Mouse (Mus musculus) CH12.LX (cell line): ENCODE measurements around the gene Maml2. TPM values are rescaled to one million over a fixed set of nuclear protein-coding genes. Genes with fewer than 3 reads are reported as not detected.

Experiments
- DNase-seq: peaks from one replicate; pipeline ENCODE4 v3.0.0-alpha.2; 2013; ENCODE audit errors: extremely low read depth
- H3K27ac ChIP-seq: 2 replicates; pipeline ENCODE4 v1.5.1; 2012; ENCODE audit warnings: low read depth, mild to moderate bottlenecking, control low read depth, moderate library complexity; ENCODE audit not compliant: insufficient read depth
- H3K27me3 ChIP-seq: replicated peaks from 2 replicates; pipeline ENCODE3; 2012; ENCODE audit warnings: inconsistent platforms
- H3K36me3 ChIP-seq, 2 experiments: replicated peaks in 1 of 2; 2 replicates each; pipeline versions ENCODE3 to v1.6.1; 2012; ENCODE audit warnings: inconsistent platforms in 1 of 2, low read length in 1 of 2, mild to moderate bottlenecking in 1 of 2, mixed read lengths in 1 of 2, moderate library complexity in 1 of 2; ENCODE audit not compliant: control insufficient read depth in 1 of 2, insufficient read depth in 1 of 2
- H3K4me1 ChIP-seq, 2 experiments: 2 replicates each; pipeline ENCODE4 v1.6.1; 2012; ENCODE audit warnings: inconsistent platforms in 1 of 2, moderate library complexity in 1 of 2; ENCODE audit not compliant: insufficient read depth in 2 of 2, control insufficient read depth in 1 of 2
- H3K4me2 ChIP-seq: 2 replicates; pipeline ENCODE4 v1.6.1; 2012; ENCODE audit warnings: low read depth, mild to moderate bottlenecking, control low read depth; ENCODE audit not compliant: poor library complexity, insufficient read depth, severe bottlenecking
- H3K4me3 ChIP-seq, 3 experiments: fragments of 150-350 bp in 1 of 3; sonication (generic) in 1 of 3; replicated peaks in 1 of 3; 2 replicates each; pipeline versions ENCODE3 to v1.5.1; 2011 to 2012; ENCODE audit warnings: low read depth in 2 of 3, low read length in 2 of 3, mild to moderate bottlenecking in 2 of 3, moderate library complexity in 2 of 3, control low read depth in 1 of 3, improper control_type of control experiment in 1 of 3, inconsistent platforms in 1 of 3, mixed read lengths in 1 of 3; ENCODE audit not compliant: poor library complexity in 1 of 3
- H3K79me2 ChIP-seq: replicated peaks from 2 replicates; pipeline ENCODE4 v1.6.1; 2012; ENCODE audit warnings: mild to moderate bottlenecking, moderate library complexity; ENCODE audit not compliant: control insufficient read depth, poor library complexity, insufficient read depth, severe bottlenecking; ENCODE audit errors: extremely low read depth
- H3K9ac ChIP-seq: 2 replicates; pipeline ENCODE4 v1.6.1; 2012; ENCODE audit warnings: low read depth, mild to moderate bottlenecking, control low read depth, moderate library complexity; ENCODE audit not compliant: insufficient read depth
- H3K9me3 ChIP-seq: replicated peaks from 2 replicates; pipeline ENCODE3; 2012; ENCODE audit warnings: low read length, inconsistent platforms, mixed read lengths
- CHD1 ChIP-seq: IDR thresholded peaks from 2 replicates; pipeline ENCODE4 v1.6.1; 2012; ENCODE audit warnings: low read depth, low read length, improper control_type of control experiment, inconsistent platforms
- CHD2 ChIP-seq: IDR thresholded peaks from 2 replicates; pipeline ENCODE4 v1.6.1; 2011; ENCODE audit warnings: low read length, improper control_type of control experiment
- CTCF ChIP-seq, 2 experiments: IDR thresholded peaks in 1 of 2; conservative IDR thresholded peaks in 1 of 2; 2 replicates each; pipeline ENCODE4 v1.5.1; 2011 to 2012; ENCODE audit warnings: low read depth in 2 of 2, low read length in 2 of 2, improper control_type of control experiment in 1 of 2, inconsistent platforms in 1 of 2, mild to moderate bottlenecking in 1 of 2, moderate library complexity in 1 of 2
- ELF1 ChIP-seq: IDR thresholded peaks from 2 replicates; pipeline ENCODE4 v1.6.1; 2014; ENCODE audit warnings: low read depth, mild to moderate bottlenecking, inconsistent platforms, low read length, improper control_type of control experiment
- EP300 ChIP-seq: IDR thresholded peaks from 2 replicates; pipeline ENCODE4 v1.6.1; 2011; ENCODE audit warnings: low read length, improper control_type of control experiment
- GABPA ChIP-seq: IDR thresholded peaks from 2 replicates; pipeline ENCODE4 v1.6.1; 2012; ENCODE audit warnings: low read depth, low read length, improper control_type of control experiment, inconsistent platforms; ENCODE audit not compliant: insufficient replicate concordance
- JUN ChIP-seq: IDR thresholded peaks from 2 replicates; pipeline ENCODE4 v1.6.1; 2011; ENCODE audit warnings: low read depth, mild to moderate bottlenecking, low read length, improper control_type of control experiment, moderate library complexity; ENCODE audit not compliant: insufficient read depth
- JUND ChIP-seq: conservative IDR thresholded peaks from 2 replicates; pipeline ENCODE4 v1.6.1; 2011; ENCODE audit warnings: low read depth, low read length, improper control_type of control experiment
- MAX ChIP-seq: IDR thresholded peaks from 2 replicates; pipeline ENCODE4 v1.6.1; 2011; ENCODE audit warnings: low read length, improper control_type of control experiment
- MEF2A ChIP-seq: IDR thresholded peaks from 2 replicates; pipeline ENCODE4 v1.6.1; 2014; ENCODE audit warnings: low read depth, mild to moderate bottlenecking, inconsistent platforms, low read length, improper control_type of control experiment, borderline replicate concordance
- NELFE ChIP-seq: IDR thresholded peaks from 2 replicates; pipeline ENCODE4 v1.6.1; 2011; ENCODE audit warnings: low read depth, low read length, improper control_type of control experiment
- PAX5 ChIP-seq: IDR thresholded peaks from 2 replicates; pipeline ENCODE4 v1.6.1; 2012; ENCODE audit warnings: low read length, inconsistent platforms, mixed read lengths
- POLR2A ChIP-seq: IDR thresholded peaks from 2 replicates; pipeline ENCODE4 v1.6.1; 2011; ENCODE audit warnings: low read depth, mild to moderate bottlenecking, improper control_type of control experiment, low read length
- POLR2AphosphoS2 ChIP-seq: IDR thresholded peaks from 2 replicates; pipeline ENCODE4 v1.6.1; 2011; ENCODE audit warnings: low read depth, low read length, improper control_type of control experiment
- SIN3A ChIP-seq: IDR thresholded peaks from 2 replicates; pipeline ENCODE4 v1.6.1; 2012; ENCODE audit warnings: low read length, improper control_type of control experiment, inconsistent platforms
- SMC3 ChIP-seq: IDR thresholded peaks from 2 replicates; pipeline ENCODE4 v1.6.1; 2011; ENCODE audit warnings: low read depth, low read length, improper control_type of control experiment
- TBP ChIP-seq: conservative IDR thresholded peaks from 2 replicates; pipeline ENCODE4 v1.6.1; 2011; ENCODE audit warnings: low read depth, low read length, improper control_type of control experiment
- USF1 ChIP-seq: IDR thresholded peaks from 2 replicates; pipeline ENCODE4 v1.6.1; 2014; ENCODE audit warnings: low read depth, mild to moderate bottlenecking, inconsistent platforms, low read length, improper control_type of control experiment
- ZKSCAN1 ChIP-seq: IDR thresholded peaks from 2 replicates; pipeline ENCODE4 v1.6.1; 2012; ENCODE audit warnings: low read depth, inconsistent platforms, low read length, improper control_type of control experiment, borderline replicate concordance
- ZMIZ1 ChIP-seq: IDR thresholded peaks from 2 replicates; pipeline ENCODE4 v1.6.1; 2012; ENCODE audit warnings: low read depth, mild to moderate bottlenecking, inconsistent platforms, low read length, improper control_type of control experiment
- dilution Hi-C: fragments of 300-500 bp; cut with MboI; formaldehyde crosslinking; loops from 2 replicates; pipeline ENCODE4 v1.14.3; 2020; ENCODE audit warnings: low sequenced_read_pairs; ENCODE audit not compliant: extremely low pct_unique_long_range_greater_than_20kb, extremely low pct_ligation_motif_present
- in situ Hi-C: fragments of 300-500 bp; cut with MboI; formaldehyde crosslinking; loops from 3 replicates; pipeline ENCODE4 v1.14.3; 2019; ENCODE audit warnings: low sequenced_read_pairs, low pct_ligation_motif_present, low pct_unique_long_range_greater_than_20kb, mixed read lengths
- polyA plus RNA-seq: library from polyadenylated mRNA; unstranded; fragments of >175 nt; gene quantifications from 2 replicates; pipeline ENCODE4 v1.2.1, GENCODE M21; 2012; ENCODE audit warnings: low read depth; ENCODE audit not compliant: insufficient read length
- total RNA-seq, 2 experiments: library from RNA; depleted of rRNA; stranded (reverse); fragments of 300-350 nt in 1 of 2; fragments of >200 nt in 1 of 2; gene quantifications; 2 replicates each; pipeline ENCODE4 v1.2.3; 2012 to 2014

Maml2 gene
- total and polyA plus RNA-seq, 3 experiments, result 5.9 to 9.1 (median 5.9) TPM

GRCm38 (mm10) chr9:13556696-13557095 lies 258.9 kb downstream of the Maml2 start:
- Histone ChIP-seq H3K79me2 (no peaks in the 10 kb centered on the region), H3K27ac (no peak overlapping the region), H3K27me3 (no peaks in the 10 kb centered on the region), H3K4me2 (no peak overlapping the region), H3K4me1 (peaks cover 36 to 72% of the 10 kb centered on the region in 2 experiments), H3K9me3 (no peaks in the 10 kb centered on the region), H3K4me3 (no peak overlapping the region), H3K36me3 (peaks cover 0 to 8% of the 10 kb centered on the region in 2 experiments), H3K9ac (no peak overlapping the region)
- peak; percentile 34 for DNase-seq
- TF ChIP-seq SMC3, result no peak
- TF ChIP-seq ELF1, result no peak
- no peak for TF ChIP-seq PAX5
- no peak for TF ChIP-seq CHD2
- TF ChIP-seq POLR2AphosphoS2, result no peak
- no peak for TF ChIP-seq USF1
- no peak for TF ChIP-seq ZKSCAN1
- TF ChIP-seq POLR2A, result no peak
- no peak for TF ChIP-seq EP300
- TF ChIP-seq JUN, result no peak
- TF ChIP-seq MAX, result no peak; the same call in 1 of the 2 replicates
- no peak for TF ChIP-seq SIN3A
- TF ChIP-seq GABPA, result no peak
- TF ChIP-seq ZMIZ1, result no peak
- no peak for TF ChIP-seq JUND
- in situ Hi-C loops (loop anchor here (5.0 to 10.0 kb wide), 2 partner anchors 36 to 158 kb away; no protein-coding TSS in a partner anchor), dilution Hi-C loops (no loop called here)

DNA sequence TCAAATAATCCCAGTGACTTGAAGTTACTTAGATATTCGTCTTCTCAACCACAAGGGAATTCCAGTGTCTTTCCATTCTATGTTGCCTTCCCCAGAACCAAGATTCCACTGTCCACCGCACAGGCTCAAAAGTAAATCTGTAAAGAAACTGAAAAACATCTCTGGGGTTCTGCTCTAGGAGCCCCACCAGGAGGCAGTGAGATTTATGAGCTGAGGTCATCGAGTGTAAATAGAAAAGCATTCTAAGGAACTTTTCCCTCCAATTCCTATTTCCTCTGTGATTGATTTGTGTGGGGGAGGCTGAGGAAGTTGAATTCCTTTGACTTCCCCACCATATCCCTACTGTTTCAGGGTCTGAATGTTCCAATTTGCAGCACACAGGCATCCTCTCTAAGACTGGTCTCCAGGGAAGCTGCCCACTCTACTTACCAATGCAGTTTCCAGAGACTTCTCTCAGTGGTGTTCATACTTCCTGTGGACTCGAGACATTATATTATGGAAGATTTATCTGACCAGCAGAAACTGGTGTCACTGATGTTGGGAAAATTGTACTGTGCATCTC lies 261.1 kb downstream of the Maml2 start:
- no peak for TF ChIP-seq TBP
- 0 out of 2 replicates have a peak, but pooled peaks have one; percentile 4 for TF ChIP-seq EP300
- TF ChIP-seq NELFE, result no peak
- peak in 1 of 2 experiments; percentile 9; a peak in 1 of 4 replicates for TF ChIP-seq CTCF (conservative IDR thresholded peaks at IDR 0.05 in 1 of 2, IDR thresholded peaks at IDR 0.05 in 1 of 2; ENCODE audit: low read depth in 2 of 2, low read length in 2 of 2)
- TF ChIP-seq MEF2A, result peak; percentile 48; the same call in 1 of the 2 replicates
- peak; percentile 17; the same call in 1 of the 2 replicates for TF ChIP-seq SMC3
- peak; percentile 61 for TF ChIP-seq JUN
- no peak for TF ChIP-seq CHD1
- TF ChIP-seq, all 38 proteins: peak for 5
- in situ Hi-C loops (loop anchor here (5.0 to 10.0 kb wide), 2 partner anchors 33 to 156 kb away; no protein-coding TSS in a partner anchor), dilution Hi-C loops (no loop called here)
- Histone ChIP-seq H3K4me2 (peak overlapping the region; percentile 51), H3K9ac (peak overlapping the region; percentile 1), H3K36me3 (peaks cover 0 to 6% of the 10 kb centered on the region in 2 experiments), H3K27me3 (no peaks in the 10 kb centered on the region), H3K27ac (peak overlapping the region; percentile 8; the same call in 1 of the 2 replicates), H3K4me3 (no peak overlapping the region), H3K9me3 (no peaks in the 10 kb centered on the region), H3K79me2 (no peaks in the 10 kb centered on the region), H3K4me1 (peaks cover 52 to 83% of the 10 kb centered on the region in 2 experiments)
- no peak for DNase-seq
